Mouse (Mus musculus): ENCODE data around the gene Lrrc75b.

DNA sequence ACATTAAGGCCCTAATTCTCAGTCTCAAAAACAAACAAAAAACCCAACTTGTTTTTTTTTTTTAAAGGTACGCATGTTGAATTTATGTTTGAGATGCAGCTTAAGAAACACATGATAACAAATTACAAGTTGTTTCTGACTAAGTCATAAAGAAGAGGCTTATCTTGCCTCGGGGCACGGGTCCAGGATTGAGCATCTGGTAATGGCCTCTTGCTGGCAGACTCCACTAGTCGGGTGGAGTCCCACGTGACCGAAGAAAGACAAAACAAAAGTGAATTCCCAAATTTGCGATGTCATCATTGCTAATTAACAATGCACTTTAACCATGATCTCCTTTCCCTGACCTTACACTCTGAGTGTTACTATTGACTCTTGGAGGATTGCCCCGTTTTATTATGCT, 35.9 kb upstream of the Lrrc75b start:
- TF ChIP-seq CTCF (IDR thresholded peaks at IDR 0.05; ENCODE audit: low read depth, low read length) (no peak), POLR2A (IDR thresholded peaks at IDR 0.05; ENCODE audit: extremely low read depth, insufficient read depth, low read length) (no peak)

Measured in liver, adult 2 months (tissue).